Mouse (Mus musculus): Measurements from ENCODE around the gene Cldn14.

The Cldn14 gene

GRCm38 (mm10) chr16:93942796-93943502, 65.7 kb downstream of the Cldn14 start:
- DNase-seq, result peak; percentile 37

- DNase-seq, result no peak
These were observed 66.7 kb downstream of the Cldn14 start for GRCm38 (mm10) chr16:93941781-93942567.

GRCm38 (mm10) chr16:93939961-93940360, 68.7 kb downstream of the Cldn14 start:
- no peak for DNase-seq

GRCm38 (mm10) chr16:93938400-93938846, 70.2 kb downstream of the Cldn14 start:
- peak; percentile 84 for DNase-seq

- DNase-seq, result peak; percentile 72
These were observed 73.6 kb downstream of the Cldn14 start for GRCm38 (mm10) chr16:93935009-93935408.

GRCm38 (mm10) chr16:93934588-93934987, 74.0 kb downstream of the Cldn14 start:
- DNase-seq, result no peak

GRCm38 (mm10) chr16:93932185-93933168, 76.2 kb downstream of the Cldn14 start:
- DNase-seq, result no peak

GRCm38 (mm10) chr16:93929370-93930032, 79.1 kb downstream of the Cldn14 start:
- DNase-seq, result no peak

GRCm38 (mm10) chr16:93925684-93926247, 82.9 kb downstream of the Cldn14 start:
- DNase-seq, result no peak

- no peak for DNase-seq
These were observed 84.8 kb downstream of the Cldn14 start for GRCm38 (mm10) chr16:93923788-93924187.

GRCm38 (mm10) chr16:93922835-93923389, 85.7 kb downstream of the Cldn14 start:
- DNase-seq, result no peak

- DNase-seq, result no peak
These were observed 88.0 kb downstream of the Cldn14 start for GRCm38 (mm10) chr16:93920673-93921072.

- DNase-seq, result no peak
These were observed 89.4 kb downstream of the Cldn14 start for GRCm38 (mm10) chr16:93919189-93919588.

GRCm38 (mm10) chr16:93918679-93919060, 90.0 kb downstream of the Cldn14 start:
- no peak for DNase-seq

- peak; percentile 94 for DNase-seq
These were observed 90.6 kb downstream of the Cldn14 start for GRCm38 (mm10) chr16:93917712-93918678.

- peak; percentile 84 for DNase-seq
These were observed 93.2 kb downstream of the Cldn14 start for GRCm38 (mm10) chr16:93915338-93915849.

GRCm38 (mm10) chr16:93913881-93914576, 94.6 kb downstream of the Cldn14 start:
- DNase-seq, result no peak

- no peak for DNase-seq
These were observed 95.8 kb downstream of the Cldn14 start for GRCm38 (mm10) chr16:93912808-93913207.

- no peak for DNase-seq
These were observed 96.5 kb downstream of the Cldn14 start for GRCm38 (mm10) chr16:93912158-93912557.

All from thymus, postnatal 4 days (tissue).